Mouse (Mus musculus) T-helper 1 cell (primary cell): ENCODE measurements around the gene Filip1.

Experiments used
- in situ Hi-C: fragments of 300-600 bp; cut with MboI, MseI; formaldehyde crosslinking; loops from one replicate; pipeline ENCODE4 v1.15.1; 2025; ENCODE audit warnings: high pct_unique_total_duplicates

The Filip1 gene

GRCm38 (mm10) chr9:79829842-79830800, 182.5 kb downstream of the Filip1 start:
- in situ Hi-C loops, result no loop called here

- in situ Hi-C loops, result no loop called here
Observed at GRCm38 (mm10) chr9:79827072-79827471, 185.6 kb downstream of the Filip1 start.

GRCm38 (mm10) chr9:79825526-79825925, 187.1 kb downstream of the Filip1 start:
- in situ Hi-C loops, result no loop called here

- in situ Hi-C loops, result no loop called here
Observed at GRCm38 (mm10) chr9:79823856-79824255, 188.8 kb downstream of the Filip1 start.

GRCm38 (mm10) chr9:79823438-79823837, 189.2 kb downstream of the Filip1 start:
- in situ Hi-C loops, result no loop called here

- in situ Hi-C loops, result no loop called here
Observed at GRCm38 (mm10) chr9:79816464-79816863, 196.2 kb downstream of the Filip1 start.

GRCm38 (mm10) chr9:79816013-79816412, 196.6 kb downstream of the Filip1 start:
- in situ Hi-C loops, result no loop called here

GRCm38 (mm10) chr9:79814592-79814991, 198.1 kb downstream of the Filip1 start:
- in situ Hi-C loops, result loop anchor here (5.0 kb wide), 1 partner anchor 183 kb away; no protein-coding TSS in a partner anchor

- in situ Hi-C loops, result loop anchor here (5.0 kb wide), 1 partner anchor 186 kb away; no protein-coding TSS in a partner anchor
Observed at GRCm38 (mm10) chr9:79810969-79811902, 201.4 kb downstream of the Filip1 start.

GRCm38 (mm10) chr9:79810534-79810933, 202.1 kb downstream of the Filip1 start:
- in situ Hi-C loops, result loop anchor here (5.0 kb wide), 1 partner anchor 187 kb away; no protein-coding TSS in a partner anchor

- in situ Hi-C loops, result no loop called here
Observed at GRCm38 (mm10) chr9:79809411-79809810, 203.2 kb downstream of the Filip1 start.

GRCm38 (mm10) chr9:79807178-79807577, 205.5 kb downstream of the Filip1 start:
- in situ Hi-C loops, result no loop called here

- in situ Hi-C loops, result no loop called here
Observed at GRCm38 (mm10) chr9:79806317-79807075, 206.2 kb downstream of the Filip1 start.

GRCm38 (mm10) chr9:79805426-79805825, 207.2 kb downstream of the Filip1 start:
- in situ Hi-C loops, result no loop called here

- in situ Hi-C loops, result no loop called here
Observed at GRCm38 (mm10) chr9:79796461-79797135, 216.1 kb downstream of the Filip1 start.

GRCm38 (mm10) chr9:79795076-79795475, 217.6 kb downstream of the Filip1 start:
- in situ Hi-C loops, result no loop called here

GRCm38 (mm10) chr9:79792841-79793835, 219.5 kb downstream of the Filip1 start, which contains the start of gene Tmem30a:
TSS of gene Tmem30a (minus strand) at chr9:79793507.
- in situ Hi-C loops, result no loop called here

- in situ Hi-C loops, result no loop called here
Observed at GRCm38 (mm10) chr9:79785794-79786085, 226.9 kb downstream of the Filip1 start.
